Mouse (Mus musculus) CH12.LX (cell line): ENCODE data around the gene Arhgef19.

Experiments used
- BHLHE40 ChIP-seq: IDR thresholded peaks from 2 replicates; pipeline ENCODE4 v1.6.1; 2011; ENCODE audit warnings: mild to moderate bottlenecking, low read depth, low read length, improper control_type of control experiment
- CTCF ChIP-seq, 2 experiments: IDR thresholded peaks in 1 of 2; conservative IDR thresholded peaks in 1 of 2; 2 replicates each; pipeline ENCODE4 v1.5.1; 2011 to 2012; ENCODE audit warnings: low read depth in 2 of 2, low read length in 2 of 2, improper control_type of control experiment in 1 of 2, inconsistent platforms in 1 of 2, mild to moderate bottlenecking in 1 of 2, moderate library complexity in 1 of 2
- EP300 ChIP-seq: IDR thresholded peaks from 2 replicates; pipeline ENCODE4 v1.6.1; 2011; ENCODE audit warnings: low read length, improper control_type of control experiment
- JUND ChIP-seq: conservative IDR thresholded peaks from 2 replicates; pipeline ENCODE4 v1.6.1; 2011; ENCODE audit warnings: low read depth, low read length, improper control_type of control experiment
- KAT2A ChIP-seq: IDR thresholded peaks from 2 replicates; pipeline ENCODE4 v1.6.1; 2012; ENCODE audit warnings: low read length, improper control_type of control experiment, inconsistent platforms; ENCODE audit not compliant: insufficient replicate concordance
- MAFK ChIP-seq: IDR thresholded peaks from 2 replicates; pipeline ENCODE4 v1.6.1; 2011; ENCODE audit warnings: low read length, improper control_type of control experiment; ENCODE audit not compliant: insufficient replicate concordance
- MEF2A ChIP-seq: IDR thresholded peaks from 2 replicates; pipeline ENCODE4 v1.6.1; 2014; ENCODE audit warnings: low read depth, mild to moderate bottlenecking, inconsistent platforms, low read length, improper control_type of control experiment, borderline replicate concordance
- MYC ChIP-seq: IDR thresholded peaks from 2 replicates; pipeline ENCODE4 v1.6.1; 2011; ENCODE audit warnings: low read depth, mild to moderate bottlenecking, improper control_type of control experiment, low read length
- POLR2A ChIP-seq: IDR thresholded peaks from 2 replicates; pipeline ENCODE4 v1.6.1; 2011; ENCODE audit warnings: low read depth, mild to moderate bottlenecking, improper control_type of control experiment, low read length
- POLR2AphosphoS2 ChIP-seq: IDR thresholded peaks from 2 replicates; pipeline ENCODE4 v1.6.1; 2011; ENCODE audit warnings: low read depth, low read length, improper control_type of control experiment
- RCOR1 ChIP-seq: conservative IDR thresholded peaks from 2 replicates; pipeline ENCODE4 v1.6.1; 2012; ENCODE audit warnings: low read depth, mild to moderate bottlenecking, inconsistent platforms, low read length, improper control_type of control experiment
- TCF12 ChIP-seq: IDR thresholded peaks from 2 replicates; pipeline ENCODE4 v1.6.1; 2014; ENCODE audit warnings: low read depth, mild to moderate bottlenecking, inconsistent platforms, low read length, improper control_type of control experiment
- USF1 ChIP-seq: IDR thresholded peaks from 2 replicates; pipeline ENCODE4 v1.6.1; 2014; ENCODE audit warnings: low read depth, mild to moderate bottlenecking, inconsistent platforms, low read length, improper control_type of control experiment
- ZKSCAN1 ChIP-seq: IDR thresholded peaks from 2 replicates; pipeline ENCODE4 v1.6.1; 2012; ENCODE audit warnings: low read depth, inconsistent platforms, low read length, improper control_type of control experiment, borderline replicate concordance

DNA sequence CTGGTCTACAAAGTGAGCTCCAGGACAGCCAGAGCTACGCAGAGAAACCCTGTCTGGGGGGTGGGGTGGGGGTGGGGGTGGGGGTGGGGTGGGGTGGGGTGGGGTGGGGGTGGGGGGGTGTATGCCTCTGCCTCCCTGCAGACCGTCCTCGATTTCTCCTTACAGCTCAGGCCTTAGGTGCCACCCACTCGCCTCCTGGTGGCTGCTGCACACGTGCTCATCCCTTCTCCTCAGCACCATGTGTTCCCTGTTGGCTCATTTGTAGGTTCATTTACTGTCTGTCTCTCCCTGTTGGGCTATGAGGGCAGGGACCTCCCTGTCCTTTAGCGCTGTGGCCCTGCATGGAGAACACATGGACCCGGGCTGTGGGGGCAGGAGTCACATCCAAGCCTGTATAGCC, 31.9 kb downstream of the Arhgef19 start:
- TF ChIP-seq RCOR1 (no peak), TCF12 (no peak), POLR2A (no peak), CTCF (conservative IDR thresholded peaks at IDR 0.05 in 1 of 2, IDR thresholded peaks at IDR 0.05 in 1 of 2; ENCODE audit: low read depth in 2 of 2, low read length in 2 of 2) (no peak), MAFK (no peak), POLR2AphosphoS2 (no peak), JUND (no peak), KAT2A (no peak), ZKSCAN1 (no peak), MYC (no peak), BHLHE40 (no peak), EP300 (no peak), USF1 (no peak), MEF2A (no peak)
